Mouse (Mus musculus): ENCODE data around the gene Mmp21.

- TF ChIP-seq CTCF (IDR thresholded peaks at IDR 0.05) (no peak), POLR2A (IDR thresholded peaks at IDR 0.05; ENCODE audit: insufficient read depth, low read depth, low read length) (no peak), EP300 (IDR thresholded peaks at IDR 0.05; ENCODE audit: insufficient read depth, low read depth, low read length) (no peak)
Measured at GRCm38 (mm10) chr7:133679961-133680360, at the start of gene Mmp21.
